Mouse (Mus musculus): ENCODE results near the gene Nr1i2. TPM values are rescaled to one million over a fixed set of nuclear protein-coding genes. Genes with fewer than 3 reads are reported as not detected.

Gene Nr1i2
- polyA plus RNA-seq, 1 experiment from 2014 or later = not detected

- no peak overlapping the region for H3K27ac ChIP-seq (replicated peaks in 1 of 2; ENCODE audit: control insufficient read depth in 1 of 2, insufficient read depth in 1 of 2, low read depth in 2 of 2, low read length in 2 of 2)
- no peak overlapping the region for H3K4me3 ChIP-seq (ENCODE audit: control insufficient read depth in 1 of 2, insufficient read depth in 1 of 2, low read depth in 1 of 2, low read length in 2 of 2)
- H3K9me3 ChIP-seq (ENCODE audit: control insufficient read depth, low read length) = no peaks in the 10 kb centered on the region
- H3K9ac ChIP-seq (ENCODE audit: low read length) = no peak overlapping the region
- no peak for ATAC-seq (ENCODE audit: insufficient number of reproducible peaks, insufficient read depth, low FRiP score, low read depth)
- 71% methylated on average over 17 of the region's 17 CpGs for WGBS
- no peaks in the 10 kb centered on the region; the same call in 1 of the 2 replicates for H3K27me3 ChIP-seq (ENCODE audit: control insufficient read depth, insufficient read depth, low read length)
- peak overlapping the region; percentile 22; the same call in 1 of the 2 replicates for H3K4me2 ChIP-seq (ENCODE audit: low read length)
- no peaks in the 10 kb centered on the region for H3K36me3 ChIP-seq (ENCODE audit: control insufficient read depth, insufficient read depth, low read length)
- no peaks in the 10 kb centered on the region for H3K4me1 ChIP-seq (ENCODE audit: control insufficient read depth in 2 of 2, insufficient read depth in 2 of 2, low read length in 2 of 2)
These were observed 10.0 kb upstream of the Nr1i2 start for GRCm38 (mm10) chr16:38304460-38305194.

- H3K27me3 ChIP-seq (ENCODE audit: control insufficient read depth, insufficient read depth, low read length) = no peaks in the 10 kb centered on the region; the same call in 1 of the 2 replicates
- H3K4me1 ChIP-seq (ENCODE audit: control insufficient read depth in 2 of 2, insufficient read depth in 2 of 2, low read length in 2 of 2) = no peaks in the 10 kb centered on the region
- no peak overlapping the region for H3K4me2 ChIP-seq (ENCODE audit: low read length)
- 90% methylated on average over 13 of the region's 13 CpGs for WGBS
- H3K9me3 ChIP-seq (ENCODE audit: control insufficient read depth, low read length) = no peaks in the 10 kb centered on the region
- ATAC-seq (ENCODE audit: insufficient number of reproducible peaks, insufficient read depth, low FRiP score, low read depth) = no peak
- H3K4me3 ChIP-seq (ENCODE audit: control insufficient read depth in 1 of 2, insufficient read depth in 1 of 2, low read depth in 1 of 2, low read length in 2 of 2) = no peak overlapping the region
- H3K9ac ChIP-seq (ENCODE audit: low read length) = no peak overlapping the region
- H3K27ac ChIP-seq (replicated peaks in 1 of 2; ENCODE audit: control insufficient read depth in 1 of 2, insufficient read depth in 1 of 2, low read depth in 2 of 2, low read length in 2 of 2) = no peak overlapping the region
- H3K36me3 ChIP-seq (ENCODE audit: control insufficient read depth, insufficient read depth, low read length) = no peaks in the 10 kb centered on the region
These were observed 7.7 kb upstream of the Nr1i2 start for GRCm38 (mm10) chr16:38302367-38302766.

GRCm38 (mm10) chr16:38298410-38298809, 3.8 kb upstream of the Nr1i2 start:
- no peak for ATAC-seq (ENCODE audit: insufficient number of reproducible peaks, insufficient read depth, low FRiP score, low read depth)
- Histone ChIP-seq H3K27ac (replicated peaks in 1 of 2; ENCODE audit: control insufficient read depth in 1 of 2, insufficient read depth in 1 of 2, low read depth in 2 of 2, low read length in 2 of 2) (no peak overlapping the region), H3K9ac (ENCODE audit: low read length) (no peak overlapping the region), H3K27me3 (ENCODE audit: control insufficient read depth, insufficient read depth, low read length) (no peaks in the 10 kb centered on the region), H3K9me3 (ENCODE audit: control insufficient read depth, low read length) (no peaks in the 10 kb centered on the region), H3K4me2 (ENCODE audit: low read length) (no peak overlapping the region), H3K4me3 (ENCODE audit: control insufficient read depth in 1 of 2, insufficient read depth in 1 of 2, low read depth in 1 of 2, low read length in 2 of 2) (no peak overlapping the region), H3K4me1 (ENCODE audit: control insufficient read depth in 2 of 2, insufficient read depth in 2 of 2, low read length in 2 of 2) (peaks cover 0 to 2% of the 10 kb centered on the region in 2 experiments; a peak in 1 of 4 replicates), H3K36me3 (ENCODE audit: control insufficient read depth, insufficient read depth, low read length) (no peaks in the 10 kb centered on the region)
- WGBS = 78% methylated on average over 6 of the region's 6 CpGs

DNA sequence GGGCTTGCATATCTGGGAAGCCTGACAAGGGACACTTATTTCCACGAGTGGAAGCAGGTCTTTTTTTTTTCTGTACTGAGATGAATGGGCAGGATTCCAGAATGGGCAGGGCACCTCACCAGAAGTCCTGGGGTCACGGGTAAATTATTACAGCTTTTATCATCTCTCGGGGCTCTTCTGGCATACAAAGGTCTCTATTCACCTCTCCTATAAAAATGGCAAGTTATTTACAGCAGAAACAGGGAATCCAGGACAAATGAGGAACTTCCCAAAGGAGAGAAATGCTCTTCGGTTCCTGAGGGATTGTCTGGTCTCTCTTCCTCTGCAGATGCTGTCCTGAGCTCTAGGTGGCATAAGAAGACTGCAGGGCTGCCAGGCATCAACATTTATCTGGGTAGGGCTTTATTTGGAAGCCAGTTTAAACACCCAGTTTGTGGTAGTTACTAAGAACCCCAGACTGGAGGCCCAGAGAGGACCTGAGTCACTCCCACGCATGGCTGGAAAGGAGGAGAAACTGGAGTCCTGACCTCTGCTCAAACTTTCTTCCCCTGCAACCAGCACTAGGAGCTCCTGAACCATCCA, 816 bp upstream of the Nr1i2 start:
- no peak overlapping the region for H3K4me3 ChIP-seq (ENCODE audit: control insufficient read depth in 1 of 2, insufficient read depth in 1 of 2, low read depth in 1 of 2, low read length in 2 of 2)
- H3K9ac ChIP-seq (ENCODE audit: low read length) = no peak overlapping the region
- H3K36me3 ChIP-seq (ENCODE audit: control insufficient read depth, insufficient read depth, low read length) = no peaks in the 10 kb centered on the region
- H3K27me3 ChIP-seq (ENCODE audit: control insufficient read depth, insufficient read depth, low read length) = no peaks in the 10 kb centered on the region
- 36% methylated on average over 5 of the region's 5 CpGs for WGBS
- ATAC-seq (ENCODE audit: insufficient number of reproducible peaks, insufficient read depth, low FRiP score, low read depth) = no peak
- no peaks in the 10 kb centered on the region for H3K9me3 ChIP-seq (ENCODE audit: control insufficient read depth, low read length)
- no peak overlapping the region for H3K27ac ChIP-seq (replicated peaks in 1 of 2; ENCODE audit: control insufficient read depth in 1 of 2, insufficient read depth in 1 of 2, low read depth in 2 of 2, low read length in 2 of 2)
- no peak overlapping the region for H3K4me2 ChIP-seq (ENCODE audit: low read length)
- H3K4me1 ChIP-seq (ENCODE audit: control insufficient read depth in 2 of 2, insufficient read depth in 2 of 2, low read length in 2 of 2) = peaks cover 0 to 2% of the 10 kb centered on the region in 2 experiments; a peak in 1 of 4 replicates

- Histone ChIP-seq H3K4me1 (ENCODE audit: control insufficient read depth in 2 of 2, insufficient read depth in 2 of 2, low read length in 2 of 2) (peaks cover 0 to 6% of the 10 kb centered on the region in 2 experiments; a peak in 2 of 4 replicates), H3K27me3 (ENCODE audit: control insufficient read depth, insufficient read depth, low read length) (no peaks in the 10 kb centered on the region), H3K27ac (replicated peaks in 1 of 2; ENCODE audit: control insufficient read depth in 1 of 2, insufficient read depth in 1 of 2, low read depth in 2 of 2, low read length in 2 of 2) (no peak overlapping the region), H3K9ac (ENCODE audit: low read length) (no peak overlapping the region), H3K4me2 (ENCODE audit: low read length) (no peak overlapping the region), H3K9me3 (ENCODE audit: control insufficient read depth, low read length) (no peaks in the 10 kb centered on the region), H3K4me3 (ENCODE audit: control insufficient read depth in 1 of 2, insufficient read depth in 1 of 2, low read depth in 1 of 2, low read length in 2 of 2) (no peak overlapping the region), H3K36me3 (ENCODE audit: control insufficient read depth, insufficient read depth, low read length) (no peaks in the 10 kb centered on the region)
- WGBS = 61% methylated on average over 2 of the region's 2 CpGs
- no peak for ATAC-seq (ENCODE audit: insufficient number of reproducible peaks, insufficient read depth, low FRiP score, low read depth)
These were observed 4.5 kb downstream of the Nr1i2 start for GRCm38 (mm10) chr16:38290151-38290550.

DNA sequence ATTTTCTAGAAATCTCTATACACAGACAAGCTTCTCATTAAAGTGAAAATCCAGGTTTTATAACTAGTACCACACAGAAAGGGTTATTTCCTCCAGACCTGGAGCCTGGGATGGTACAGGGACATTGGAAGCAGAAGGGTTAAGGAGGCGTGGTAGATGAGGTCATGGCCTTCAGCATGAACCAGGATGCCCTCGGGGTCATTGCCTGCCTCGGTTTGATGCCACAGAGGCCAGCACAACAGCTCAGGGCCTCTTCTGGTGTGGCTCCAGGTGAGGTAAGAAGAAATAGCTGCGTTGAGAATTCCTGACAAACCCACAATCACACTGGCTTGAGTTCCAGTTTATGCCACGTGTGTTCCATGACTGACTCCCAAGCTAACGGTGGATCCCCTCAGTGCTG, 5.8 kb downstream of the Nr1i2 start:
- no peaks in the 10 kb centered on the region for H3K36me3 ChIP-seq (ENCODE audit: control insufficient read depth, insufficient read depth, low read length)
- H3K4me3 ChIP-seq (ENCODE audit: control insufficient read depth in 1 of 2, insufficient read depth in 1 of 2, low read depth in 1 of 2, low read length in 2 of 2) = no peak overlapping the region
- WGBS = 32% methylated on average over 6 of the region's 6 CpGs
- H3K9ac ChIP-seq (ENCODE audit: low read length) = no peak overlapping the region
- H3K4me2 ChIP-seq (ENCODE audit: low read length) = no peak overlapping the region
- peaks cover 0 to 5% of the 10 kb centered on the region in 2 experiments; a peak in 2 of 4 replicates for H3K4me1 ChIP-seq (ENCODE audit: control insufficient read depth in 2 of 2, insufficient read depth in 2 of 2, low read length in 2 of 2)
- no peak overlapping the region for H3K27ac ChIP-seq (replicated peaks in 1 of 2; ENCODE audit: control insufficient read depth in 1 of 2, insufficient read depth in 1 of 2, low read depth in 2 of 2, low read length in 2 of 2)
- H3K9me3 ChIP-seq (ENCODE audit: control insufficient read depth, low read length) = no peaks in the 10 kb centered on the region
- no peaks in the 10 kb centered on the region for H3K27me3 ChIP-seq (ENCODE audit: control insufficient read depth, insufficient read depth, low read length)
- no peak for ATAC-seq (ENCODE audit: insufficient number of reproducible peaks, insufficient read depth, low FRiP score, low read depth)

- ATAC-seq (ENCODE audit: insufficient number of reproducible peaks, insufficient read depth, low FRiP score, low read depth) = no peak
- Histone ChIP-seq H3K4me1 (ENCODE audit: control insufficient read depth in 2 of 2, insufficient read depth in 2 of 2, low read length in 2 of 2) (peaks cover 0 to 5% of the 10 kb centered on the region in 2 experiments; a peak in 2 of 4 replicates), H3K4me3 (ENCODE audit: control insufficient read depth in 1 of 2, insufficient read depth in 1 of 2, low read depth in 1 of 2, low read length in 2 of 2) (no peak overlapping the region), H3K4me2 (ENCODE audit: low read length) (no peak overlapping the region), H3K9ac (ENCODE audit: low read length) (no peak overlapping the region), H3K9me3 (ENCODE audit: control insufficient read depth, low read length) (no peaks in the 10 kb centered on the region), H3K27ac (replicated peaks in 1 of 2; ENCODE audit: control insufficient read depth in 1 of 2, insufficient read depth in 1 of 2, low read depth in 2 of 2, low read length in 2 of 2) (no peak overlapping the region), H3K36me3 (ENCODE audit: control insufficient read depth, insufficient read depth, low read length) (no peaks in the 10 kb centered on the region), H3K27me3 (ENCODE audit: control insufficient read depth, insufficient read depth, low read length) (no peaks in the 10 kb centered on the region)
- 72% methylated on average over 3 of the region's 3 CpGs for WGBS
These were observed 6.9 kb downstream of the Nr1i2 start for GRCm38 (mm10) chr16:38287762-38288161.

All from heart, embryonic 14.5 days (tissue).